Mouse (Mus musculus): ENCODE measurements at regions not wholly inside any gene's neighbourhood (a gene's known extent, or its start where the extent isn't known, plus 50 kb on each side); places are given as distances from the start of the nearest gene placed in this dataset.

GRCm38 (mm10) chr5:60608943-60609614 lies 1199.5 kb upstream of the G6pd2 start:
- TF ChIP-seq POLR2A (IDR thresholded peaks at IDR 0.05; ENCODE audit: extremely low read depth, insufficient read depth, low read length) (no peak), CTCF (IDR thresholded peaks at IDR 0.05; ENCODE audit: extremely low read depth, insufficient read depth, low read length) (peak; percentile 13; the same call in 1 of the 2 replicates)

Measured in cortical plate, adult 2 months (tissue).